Mouse (Mus musculus) limb, embryonic 15.5 days (tissue): ENCODE data around the gene Rer1. TPM values are rescaled to one million over a fixed set of nuclear protein-coding genes. Genes with fewer than 3 reads are reported as not detected.
"Not testable (repeated sequence)": the region's sequence is repeated elsewhere in the genome, so short reads cannot be mapped to it uniquely, and the experiment has no call there.

ENCODE experiments used
- ATAC-seq: fragments of 200-750 bp; cut with Nextera tagmentation; 2 replicates; pipeline ENCODE4 v1.8.0; 2017; ENCODE audit warnings: low read depth, moderate TSS enrichment; ENCODE audit not compliant: insufficient number of reproducible peaks, low FRiP score, low TSS enrichment
- H3K27ac ChIP-seq: fragments of 300-500 bp; sonication (generic); 2 replicates; pipeline ENCODE4 v1.5.1; 2015; ENCODE audit warnings: moderate library complexity, mild to moderate bottlenecking, inconsistent platforms
- H3K27me3 ChIP-seq: fragments of 300-500 bp; sonication (generic); 2 replicates; pipeline ENCODE4 v1.6.1; 2015; ENCODE audit warnings: inconsistent platforms
- H3K36me3 ChIP-seq: fragments of 300-500 bp; sonication (generic); 2 replicates; pipeline ENCODE4 v1.6.1; 2015; ENCODE audit warnings: inconsistent platforms
- H3K4me1 ChIP-seq: fragments of 300-500 bp; sonication (generic); 2 replicates; pipeline ENCODE4 v1.6.1; 2015; ENCODE audit warnings: inconsistent platforms
- H3K4me2 ChIP-seq: fragments of 300-500 bp; sonication (generic); 2 replicates; pipeline ENCODE4 v1.6.1; 2015; ENCODE audit warnings: mild to moderate bottlenecking, inconsistent platforms
- H3K4me3 ChIP-seq: fragments of 300-500 bp; sonication (generic); 2 replicates; pipeline ENCODE4 v1.5.1; 2015; ENCODE audit warnings: mild to moderate bottlenecking, inconsistent platforms
- H3K9ac ChIP-seq: fragments of 300-500 bp; sonication (generic); 2 replicates; pipeline ENCODE4 v1.6.1; 2015; ENCODE audit warnings: inconsistent platforms
- H3K9me3 ChIP-seq: fragments of 300-500 bp; sonication (generic); 2 replicates; pipeline ENCODE4 v1.6.1; 2016; ENCODE audit warnings: inconsistent platforms
- WGBS: fragments of 180-500 bp; shearing (Covaris S2); methylation state at CpG from one replicate; pipeline ENCODE4 v1.1.7; 2015; 5-methylcytosine and 5-hydroxymethylcytosine counted together
- polyA plus RNA-seq: library from polyadenylated mRNA; unstranded; fragments of >200 nt; fragmentation: Nextera tagmentation; extraction: Ambion mirVana; gene quantifications from 2 replicates; pipeline ENCODE4 v1.2.1, GENCODE M21; 2015

Rer1 gene
- polyA plus RNA-seq, 1 experiment from 2014 or later = 170 TPM

- 10% methylated on average over 20 of the region's 35 CpGs for WGBS
- ATAC-seq = peak; percentile 54; the same call in 1 of the 2 replicates
- peak overlapping the region; percentile 95 for H3K4me3 ChIP-seq
Observed at GRCm38 (mm10) chr4:155085206-155086107, 725 bp downstream of the Rer1 start.

GRCm38 (mm10) chr4:155084351-155084750, 1.8 kb downstream of the Rer1 start:
- Histone ChIP-seq H3K9ac (no peak overlapping the region), H3K4me2 (peak overlapping the region; percentile 49), H3K4me1 (peaks cover 30% of the 10 kb centered on the region), H3K27me3 (no peaks in the 10 kb centered on the region), H3K27ac (no peak overlapping the region), H3K4me3 (peak overlapping the region; percentile 95; the same call in 1 of the 2 replicates), H3K36me3 (peaks cover 31% of the 10 kb centered on the region), H3K9me3 (no peaks in the 10 kb centered on the region)
- WGBS = 90% methylated on average over 7 of the region's 7 CpGs
- ATAC-seq = no peak

More at GRCm38 (mm10) chr4:155085206-155086107, 725 bp downstream of the Rer1 start:
- Histone ChIP-seq H3K4me2 (peak overlapping the region; percentile 49), H3K36me3 (peaks cover 31% of the 10 kb centered on the region), H3K9ac (peak overlapping the region; percentile 92), H3K27me3 (no peaks in the 10 kb centered on the region), H3K27ac (peak overlapping the region; percentile 96), H3K9me3 (no peaks in the 10 kb centered on the region), H3K4me1 (peaks cover 30% of the 10 kb centered on the region)

- Histone ChIP-seq H3K4me1 (peaks cover 30% of the 10 kb centered on the region), H3K27me3 (no peaks in the 10 kb centered on the region), H3K9ac (no peak overlapping the region), H3K36me3 (peaks cover 33% of the 10 kb centered on the region), H3K4me3 (no peak overlapping the region), H3K4me2 (no peak overlapping the region), H3K27ac (no peak overlapping the region), H3K9me3 (no peaks in the 10 kb centered on the region)
- ATAC-seq = no peak
- 81% methylated on average over 4 of the region's 4 CpGs for WGBS
Observed at GRCm38 (mm10) chr4:155083553-155083952, 2.6 kb downstream of the Rer1 start.

- Histone ChIP-seq H3K9ac (no peak overlapping the region), H3K4me1 (peaks cover 16% of the 10 kb centered on the region), H3K36me3 (peaks cover 64% of the 10 kb centered on the region), H3K27me3 (no peaks in the 10 kb centered on the region), H3K4me3 (no peak overlapping the region), H3K27ac (0 out of 2 replicates have a peak overlapping the region, but pooled peaks have one; percentile 18), H3K4me2 (no peak overlapping the region), H3K9me3 (no peaks in the 10 kb centered on the region)
- no peak for ATAC-seq
- WGBS = 78% methylated on average over 6 of the region's 6 CpGs
Observed at GRCm38 (mm10) chr4:155079666-155080065, 6.5 kb downstream of the Rer1 start.

- H3K4me1 ChIP-seq, H3K27me3 ChIP-seq, H3K4me2 ChIP-seq, H3K27ac ChIP-seq, H3K4me3 ChIP-seq, H3K9me3 ChIP-seq, H3K9ac ChIP-seq, ATAC-seq: not testable (repeated sequence)
- 92% methylated on average over 10 of the region's 10 CpGs for WGBS
- peaks cover 72% of the 10 kb centered on the region for H3K36me3 ChIP-seq
Observed at GRCm38 (mm10) chr4:155078808-155079207, 7.4 kb downstream of the Rer1 start.

- no peaks in the 10 kb centered on the region for H3K27me3 ChIP-seq
- H3K36me3 ChIP-seq = peaks cover 86% of the 10 kb centered on the region
- no peak for ATAC-seq
- H3K4me2 ChIP-seq = no peak overlapping the region
- H3K9me3 ChIP-seq = no peaks in the 10 kb centered on the region
- H3K4me3 ChIP-seq = no peak overlapping the region
- H3K27ac ChIP-seq = no peak overlapping the region
- H3K9ac ChIP-seq = no peak overlapping the region
- no peaks in the 10 kb centered on the region for H3K4me1 ChIP-seq
- WGBS = 83% methylated on average over 9 of the region's 9 CpGs
Observed at GRCm38 (mm10) chr4:155076677-155077076, 9.5 kb downstream of the Rer1 start.

GRCm38 (mm10) chr4:155075813-155076212, 10.4 kb downstream of the Rer1 start:
- Histone ChIP-seq H3K27me3 (no peaks in the 10 kb centered on the region), H3K36me3 (peaks cover 89% of the 10 kb centered on the region), H3K9me3 (no peaks in the 10 kb centered on the region), H3K4me3 (no peak overlapping the region), H3K27ac (no peak overlapping the region), H3K4me1 (peaks cover 3% of the 10 kb centered on the region; the same call in 1 of the 2 replicates), H3K9ac (no peak overlapping the region), H3K4me2 (no peak overlapping the region)
- ATAC-seq = no peak
- 89% methylated on average over 2 of the region's 2 CpGs for WGBS

GRCm38 (mm10) chr4:155075137-155075536, 11.0 kb downstream of the Rer1 start:
- Histone ChIP-seq H3K27ac (no peak overlapping the region), H3K4me2 (no peak overlapping the region), H3K27me3 (no peaks in the 10 kb centered on the region), H3K4me3 (no peak overlapping the region), H3K9ac (no peak overlapping the region), H3K9me3 (no peaks in the 10 kb centered on the region), H3K4me1 (peaks cover 3% of the 10 kb centered on the region; the same call in 1 of the 2 replicates), H3K36me3 (peaks cover 89% of the 10 kb centered on the region)
- no peak for ATAC-seq
- 87% methylated on average over 9 of the region's 9 CpGs for WGBS

GRCm38 (mm10) chr4:155074418-155074817, 11.8 kb downstream of the Rer1 start:
- H3K4me3 ChIP-seq = no peak overlapping the region
- H3K27me3 ChIP-seq = no peaks in the 10 kb centered on the region
- WGBS = 80% methylated on average over 9 of the region's 9 CpGs
- no peak overlapping the region for H3K4me2 ChIP-seq
- no peak for ATAC-seq
- H3K9me3 ChIP-seq = no peaks in the 10 kb centered on the region
- no peak overlapping the region for H3K9ac ChIP-seq
- H3K27ac ChIP-seq = no peak overlapping the region
- peaks cover 3% of the 10 kb centered on the region; the same call in 1 of the 2 replicates for H3K4me1 ChIP-seq
- peaks cover 89% of the 10 kb centered on the region for H3K36me3 ChIP-seq

GRCm38 (mm10) chr4:155070921-155071320, 15.3 kb downstream of the Rer1 start:
- peaks cover 78% of the 10 kb centered on the region for H3K36me3 ChIP-seq
- H3K4me3 ChIP-seq = no peak overlapping the region
- H3K9me3 ChIP-seq = no peaks in the 10 kb centered on the region
- 0 out of 2 replicates have a peak overlapping the region, but pooled peaks have one; percentile 13 for H3K27ac ChIP-seq
- no peaks in the 10 kb centered on the region for H3K27me3 ChIP-seq
- H3K4me1 ChIP-seq = peaks cover 25% of the 10 kb centered on the region
- H3K9ac ChIP-seq = no peak overlapping the region
- ATAC-seq = no peak
- WGBS = 76% methylated on average over 5 of the region's 5 CpGs
- H3K4me2 ChIP-seq = no peak overlapping the region

GRCm38 (mm10) chr4:155070199-155070598, 16.0 kb downstream of the Rer1 start:
- no peak overlapping the region for H3K9ac ChIP-seq
- H3K9me3 ChIP-seq = no peaks in the 10 kb centered on the region
- 92% methylated on average over 13 of the region's 13 CpGs for WGBS
- no peak for ATAC-seq
- no peak overlapping the region for H3K4me2 ChIP-seq
- H3K27ac ChIP-seq = no peak overlapping the region
- H3K27me3 ChIP-seq = no peaks in the 10 kb centered on the region
- peaks cover 71% of the 10 kb centered on the region for H3K36me3 ChIP-seq
- peaks cover 29% of the 10 kb centered on the region for H3K4me1 ChIP-seq
- no peak overlapping the region for H3K4me3 ChIP-seq

GRCm38 (mm10) chr4:155069191-155069590, 17.0 kb downstream of the Rer1 start:
- no peak overlapping the region for H3K4me2 ChIP-seq
- H3K9me3 ChIP-seq = no peaks in the 10 kb centered on the region
- H3K4me3 ChIP-seq = no peak overlapping the region
- 84% methylated on average over 6 of the region's 6 CpGs for WGBS
- no peaks in the 10 kb centered on the region for H3K27me3 ChIP-seq
- no peak for ATAC-seq
- H3K27ac ChIP-seq = no peak overlapping the region
- peaks cover 29% of the 10 kb centered on the region for H3K4me1 ChIP-seq
- H3K9ac ChIP-seq = no peak overlapping the region
- H3K36me3 ChIP-seq = peaks cover 61% of the 10 kb centered on the region
